10 mouse cellular contexts compared by ENCODE assay signal in the genomic region with DNA sequence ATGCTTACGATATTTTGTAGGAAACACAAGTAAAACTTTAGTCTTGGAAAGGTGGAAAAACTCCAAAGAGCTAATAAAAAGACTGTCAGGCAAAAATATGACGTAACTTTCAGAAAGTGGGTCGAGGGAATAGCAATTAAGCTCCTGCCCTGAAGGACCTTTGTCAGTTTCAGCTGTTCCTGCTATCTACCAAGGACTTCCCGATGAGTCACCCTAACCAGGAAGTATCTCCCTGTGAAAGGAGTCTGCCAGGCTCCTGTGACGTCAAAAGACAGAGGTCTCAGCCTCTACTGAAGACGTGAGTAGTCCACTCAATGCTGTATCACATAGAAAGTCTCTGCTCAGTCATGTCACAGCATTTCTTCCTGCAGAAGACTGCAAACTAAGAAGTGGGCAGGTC. TPM values are rescaled to one million over a fixed set of nuclear protein-coding genes. Genes with fewer than 3 reads are reported as not detected.
DNase-seq lines count a peak whose midpoint lies in the region; ATAC-seq and TF ChIP-seq lines count a peak whose summit lies in the region.
"Had no signal": no experiment of that assay in that cellular context is flagged by ENCODE, and none has a peak within 500 bp of the region (broad histone marks: within the 10 kb centered on the region; RNA-seq: fewer than 3 reads in every experiment).

No protein-coding gene starts in this region.

- H3K4me3 ChIP-seq in hindbrain, postnatal 0 days (ENCODE audit: low read length) = no peak overlapping the region

- no peaks in the 10 kb centered on the region for H3K9me3 ChIP-seq in hindbrain, postnatal 0 days (ENCODE audit: low read length)

- no peak overlapping the region for H3K9ac ChIP-seq in hindbrain, postnatal 0 days (replicated peaks; ENCODE audit: low read length)

- peak; percentile 90 for DNase-seq in heart, adult 11 months
- no peak for DNase-seq in heart, adult 9 months (ENCODE audit: low spot score in 2 of 2)
- DNase-seq in urinary bladder, postnatal 14 days (ENCODE audit: low spot score) = peak; percentile 35
- DNase-seq in urinary bladder, postnatal 25 days (ENCODE audit: low spot score) = no peak
- peak; percentile 22 to 44 for DNase-seq in kidney, postnatal 36 days
- no peak for DNase-seq in Muller cell, postnatal 12 days (ENCODE audit: inconsistent ontology term)
- DNase-seq in layer of hippocampus, adult 11-12 months (ENCODE audit: low spot score) = no peak
- no peak for DNase-seq in hindbrain, postnatal 0 days (ENCODE audit: low spot score)

- no peaks in the 10 kb centered on the region for H3K4me1 ChIP-seq in hindbrain, postnatal 0 days (ENCODE audit: insufficient read depth, low read length)

- no peak for ATAC-seq in hindbrain, postnatal 0 days

- TF ChIP-seq CTCF in hindbrain, postnatal 0 days (IDR thresholded peaks at IDR 0.05; ENCODE audit: low read depth) = no peak

- 73% methylated on average over 6 of the region's 6 CpGs for WGBS in hindbrain, postnatal 0 days

- H3K27ac ChIP-seq in hindbrain, postnatal 0 days = no peak overlapping the region

- H3K27me3 ChIP-seq in hindbrain, postnatal 0 days (ENCODE audit: insufficient read depth, low read length) = no peaks in the 10 kb centered on the region

- no peaks in the 10 kb centered on the region for H3K36me3 ChIP-seq in hindbrain, postnatal 0 days (ENCODE audit: insufficient read depth, low read length)

- H3K4me2 ChIP-seq in hindbrain, postnatal 0 days (ENCODE audit: low read depth, low read length) = no peak overlapping the region

RNA-seq across cellular contexts. Expression of a gene that starts 9.5 kb away (rescaled TPM):
- total RNA-seq in hindbrain, postnatal 0 days (2014; rRNA removed) = not detected in 2 replicates
- polyA plus RNA-seq in hindbrain, postnatal 0 days (2015; fragmentation: Nextera tagmentation; extraction: Ambion mirVana) = not detected in 2 replicates

RNA-seq across cellular contexts. Expression of a gene that starts 34.2 kb away (rescaled TPM):
- total RNA-seq in hindbrain, postnatal 0 days (2014; rRNA removed) = not detected in 2 replicates
- polyA plus RNA-seq in hindbrain, postnatal 0 days (2015; fragmentation: Nextera tagmentation; extraction: Ambion mirVana) = not detected in 2 replicates
- total RNA-seq: layer of hippocampus, postnatal 25 days had no signal

RNA-seq across cellular contexts. Expression of a gene that starts 49.1 kb away (rescaled TPM):
- 0.58 and 0.73 TPM in 2 replicates for total RNA-seq in hindbrain, postnatal 0 days (2014; rRNA removed)
- polyA plus RNA-seq in hindbrain, postnatal 0 days (2015; fragmentation: Nextera tagmentation; extraction: Ambion mirVana) = 0.55 and 0.59 TPM in 2 replicates
- polyA plus RNA-seq: heart, embryonic 16.5 days had no signal

Comparison
In these comparisons a context has a peak if more than half of its experiments do, and no peak if none do; other contexts are left out.
1. DNase-seq: peak in heart, adult 11 months (single experiment), urinary bladder, postnatal 14 days (single experiment) and kidney, postnatal 36 days (2 of 2); none in heart, adult 9 months (0 of 2), urinary bladder, postnatal 25 days (single experiment), Muller cell, postnatal 12 days (single experiment), layer of hippocampus, adult 11-12 months (single experiment) and hindbrain, postnatal 0 days (single experiment).